Mouse (Mus musculus) gastrocnemius, adult 8-10 months (tissue): ENCODE data around the gene Inafm2. TPM values are rescaled to one million over a fixed set of nuclear protein-coding genes. Genes with fewer than 3 reads are reported as not detected.

Experiments used
- DNase-seq, 2 experiments: peaks; one replicate each; pipeline ENCODE4 v3.0.0; 2022; ENCODE audit warnings: low spot score in 2 of 2
- total RNA-seq, 4 experiments: library from RNA; stranded (reverse); gene quantifications; 2 replicates each; pipeline ENCODE4 v1.2.4; 2022

Gene Inafm2
- total RNA-seq, 4 experiments from 2014 or later = 5.0 to 7.2 (median 5.2) TPM

DNA sequence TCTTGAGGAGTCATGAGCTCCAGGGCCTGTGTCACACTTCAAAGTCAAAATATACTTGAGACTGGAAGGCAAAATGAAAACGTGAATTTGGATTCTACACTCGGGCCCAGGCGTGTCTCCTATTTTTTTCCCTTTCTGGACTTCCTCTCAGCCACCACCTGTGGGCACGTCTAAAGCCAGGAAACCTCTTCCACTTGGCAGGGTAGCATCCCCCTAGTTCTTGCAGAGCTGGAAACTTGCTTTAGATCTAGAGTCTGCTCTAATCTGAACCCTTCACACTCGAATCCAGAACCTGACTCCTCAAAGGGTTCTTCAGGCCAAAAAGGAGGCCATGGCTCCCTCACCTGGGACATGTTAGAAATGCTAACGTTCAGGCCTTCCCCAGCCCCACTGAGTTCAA is 9.8 kb downstream of the Inafm2 start:
- no peak for DNase-seq

DNA sequence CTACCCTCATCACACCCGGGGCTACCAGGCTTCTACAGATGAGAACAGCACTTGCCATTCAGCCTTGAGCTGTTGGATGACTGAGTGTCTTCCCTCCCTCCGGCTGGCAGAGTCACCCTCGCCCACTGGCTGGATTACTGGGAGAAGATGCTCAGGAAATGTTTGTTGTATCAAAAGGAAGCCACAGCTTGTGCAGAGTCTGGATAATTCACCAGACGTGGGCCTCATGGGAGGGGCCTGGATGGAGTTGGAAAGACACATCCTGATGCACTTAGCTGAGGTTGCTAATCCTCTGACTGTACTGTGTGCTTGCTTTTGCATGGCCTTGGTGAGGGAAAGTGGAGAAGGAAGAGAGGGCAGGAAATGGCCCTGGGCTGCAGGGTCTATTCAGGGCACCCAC is 10.5 kb downstream of the Inafm2 start:
- no peak for DNase-seq

DNA sequence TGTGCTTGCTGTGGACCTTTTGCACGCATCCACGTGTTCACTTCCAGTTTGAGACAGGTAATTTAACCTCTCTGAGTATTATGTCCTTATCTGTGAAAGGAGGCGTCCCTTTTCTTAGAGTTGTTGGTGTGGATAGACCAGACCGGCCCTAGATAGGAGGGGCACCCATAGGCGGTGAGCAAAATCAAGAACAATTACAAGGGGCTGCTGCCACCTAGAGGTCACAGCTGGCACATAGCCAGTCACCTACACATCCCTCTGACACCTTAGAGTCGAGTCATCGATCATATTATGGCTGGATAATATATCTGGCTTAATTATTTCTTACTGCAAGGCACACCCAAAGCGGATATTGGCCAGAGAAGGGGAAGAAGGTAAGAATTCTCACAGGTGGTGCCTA is 14.3 kb downstream of the Inafm2 start:
- no peak for DNase-seq

DNA sequence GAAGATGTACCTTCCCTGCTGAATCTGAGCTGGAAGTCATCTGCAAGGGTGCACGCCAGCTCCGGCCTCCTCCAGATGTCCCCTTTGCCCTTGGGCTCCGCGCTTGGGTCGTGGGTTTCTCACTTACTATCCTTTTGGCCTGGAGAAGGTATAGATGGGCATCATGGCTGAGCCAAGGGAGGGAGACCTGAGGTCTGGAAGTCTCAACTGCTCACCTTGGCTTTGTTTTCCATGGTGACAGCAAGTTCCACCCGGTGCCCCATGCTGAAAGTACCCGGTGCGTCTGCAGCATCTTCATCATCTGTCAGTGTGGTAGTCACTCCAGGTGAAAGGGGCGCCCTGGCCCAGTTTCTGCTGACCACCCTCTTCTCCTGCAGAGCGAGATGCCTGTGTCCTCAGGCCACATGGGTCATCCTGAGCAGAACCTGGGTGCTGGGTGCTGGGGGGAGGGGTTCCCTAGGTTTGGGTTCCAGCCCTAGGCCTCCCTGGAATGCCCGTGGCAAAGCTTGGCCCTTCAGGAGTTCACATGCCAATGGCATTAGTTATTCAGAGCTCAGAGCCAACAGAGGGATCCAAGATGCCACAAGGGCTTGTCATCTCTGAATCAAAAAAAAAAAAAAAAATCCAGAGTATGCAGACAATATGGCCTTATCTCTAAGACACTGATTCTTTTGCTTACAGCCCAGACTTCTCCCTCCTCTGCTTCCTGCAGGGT is 14.9 kb downstream of the Inafm2 start:
- DNase-seq = no peak

DNA sequence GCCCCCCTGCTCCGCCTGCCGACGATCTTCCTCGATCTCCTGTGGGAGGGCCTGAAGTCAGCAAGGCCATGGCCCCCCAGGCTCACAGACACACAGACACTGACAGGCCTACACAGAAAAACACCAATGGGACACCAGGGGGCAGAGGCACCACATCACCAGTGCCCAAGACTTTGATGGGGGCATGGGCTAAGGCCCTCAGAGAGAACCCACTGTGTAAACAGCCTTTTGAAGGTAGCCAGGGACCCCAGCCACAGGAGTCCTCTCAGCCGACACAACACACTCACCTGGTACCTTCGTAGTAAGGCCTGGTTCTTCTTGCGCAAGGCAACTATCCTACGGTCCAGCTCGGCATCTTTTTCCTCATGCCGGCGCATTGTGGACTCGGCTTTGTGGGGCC is 15.8 kb downstream of the Inafm2 start:
- no peak for DNase-seq

DNA sequence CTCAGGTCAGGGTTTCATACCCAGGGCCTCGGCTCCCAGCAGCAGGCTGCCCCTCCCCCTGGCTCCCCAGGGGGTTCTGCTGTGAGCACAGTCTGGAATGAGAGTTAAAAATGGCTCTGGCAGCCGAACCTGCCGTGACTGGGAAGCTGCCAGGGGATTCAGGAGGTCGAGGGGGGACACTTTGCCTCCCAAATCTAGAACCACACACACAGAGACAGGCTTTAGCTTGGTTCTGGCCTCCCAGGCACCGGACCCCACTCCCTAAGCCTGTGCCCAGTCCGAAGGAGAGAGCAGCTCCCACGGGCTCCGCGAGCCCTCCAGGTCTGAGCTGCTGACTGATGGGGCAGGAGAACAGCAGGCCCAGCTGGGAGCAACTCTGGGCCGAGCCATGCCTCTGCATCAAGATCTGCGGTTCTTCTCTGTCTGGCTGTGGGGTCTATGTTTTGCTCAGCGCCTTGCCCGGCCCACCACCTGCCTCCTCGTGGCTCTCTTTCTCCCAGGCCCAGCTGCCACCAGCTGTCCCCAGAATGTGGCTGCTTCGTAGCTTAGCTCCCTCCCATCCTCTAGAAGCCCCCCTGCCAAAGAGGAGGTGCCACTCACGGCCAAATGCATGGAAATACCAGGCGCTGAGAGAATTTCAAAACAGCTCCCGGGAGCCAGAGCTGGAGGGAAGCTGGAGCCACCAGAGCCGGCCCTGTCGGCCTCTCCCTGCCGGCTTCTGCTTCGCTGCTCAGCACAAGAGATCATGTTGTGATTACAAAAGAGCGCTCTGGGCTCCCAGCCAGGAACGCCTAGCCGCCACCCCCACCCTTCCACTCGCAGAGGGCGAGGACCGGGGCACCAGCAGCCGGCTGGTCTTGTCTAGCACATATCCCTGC is 16.6 kb downstream of the Inafm2 start, which contains the start of gene Ccdc9b:
Ccdc9b (minus strand) TSS at position 756 of the 878 bp plus-strand sequence.
- DNase-seq = peak; percentile 89 to 91

DNA sequence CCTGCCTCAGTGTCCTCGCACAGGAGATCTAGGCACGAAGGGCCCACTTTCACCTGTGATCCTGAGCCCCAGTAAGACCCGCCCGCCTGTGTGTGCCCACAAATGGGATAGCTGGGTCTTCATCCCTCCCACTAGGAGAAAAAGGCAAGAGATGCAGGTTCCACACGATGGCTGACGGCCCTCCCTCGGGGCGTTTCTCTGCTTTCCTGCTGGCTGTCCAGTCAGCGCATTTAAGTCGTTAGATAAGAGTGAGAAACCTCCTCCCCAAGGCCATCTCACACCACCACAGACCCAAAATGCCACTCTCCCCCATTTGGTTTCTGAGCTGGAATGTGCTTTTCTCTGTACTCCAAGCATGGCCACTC is 17.2 kb downstream of the Inafm2 start:
- no peak for DNase-seq

DNA sequence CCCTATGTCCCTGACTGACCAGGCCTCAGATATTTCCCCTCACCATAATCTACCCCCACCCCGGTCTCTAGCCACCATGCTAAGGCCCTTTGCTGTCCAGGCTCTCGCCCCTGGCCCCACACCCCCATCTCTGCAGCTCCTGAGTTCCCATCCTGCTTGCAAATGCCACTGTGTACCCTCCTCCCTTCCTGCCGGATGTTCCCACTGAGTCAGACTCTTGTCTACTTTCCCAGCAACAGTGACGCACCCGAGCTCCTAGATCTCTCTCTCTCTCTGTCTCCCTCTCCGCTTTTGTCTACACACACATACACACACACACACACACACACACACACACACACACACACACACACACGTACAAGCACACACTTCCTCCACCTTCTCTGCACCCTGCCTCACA is 17.9 kb downstream of the Inafm2 start:
- no peak for DNase-seq

DNA sequence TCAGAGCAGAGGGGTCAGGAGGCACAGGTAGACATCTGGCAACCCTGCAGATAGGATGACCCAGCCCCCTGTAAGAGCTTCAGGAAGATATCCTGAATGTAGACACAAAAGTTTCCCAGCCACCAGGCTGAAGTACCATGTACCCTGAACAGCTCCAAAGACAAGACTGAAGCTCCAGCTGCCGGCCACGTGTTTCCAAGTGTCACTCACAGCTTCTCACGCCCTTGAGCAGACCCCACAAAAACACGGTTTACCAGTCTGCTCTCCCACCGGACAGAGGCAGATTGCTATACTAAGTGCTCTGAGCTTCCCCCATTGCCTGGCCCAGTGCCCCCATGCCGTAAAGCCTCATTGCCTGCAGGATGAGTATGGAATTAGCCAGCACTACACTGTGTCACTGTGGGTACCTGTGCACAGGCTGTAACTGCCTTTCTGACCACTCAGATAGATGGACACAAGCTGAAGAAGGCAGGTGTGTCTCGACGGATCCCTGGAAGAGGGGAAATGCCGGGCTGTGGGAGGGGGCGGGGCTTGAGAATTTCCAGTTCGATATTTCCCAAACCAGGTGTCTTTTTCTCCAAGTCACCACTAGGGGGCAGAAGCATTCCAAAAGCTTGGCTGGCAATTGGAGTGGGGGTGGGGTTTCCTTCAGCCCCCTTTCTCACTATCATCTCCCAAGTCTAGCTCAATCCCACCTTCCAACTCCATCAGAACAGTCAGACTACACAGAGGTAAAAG is 18.7 kb downstream of the Inafm2 start:
- no peak for DNase-seq

DNA sequence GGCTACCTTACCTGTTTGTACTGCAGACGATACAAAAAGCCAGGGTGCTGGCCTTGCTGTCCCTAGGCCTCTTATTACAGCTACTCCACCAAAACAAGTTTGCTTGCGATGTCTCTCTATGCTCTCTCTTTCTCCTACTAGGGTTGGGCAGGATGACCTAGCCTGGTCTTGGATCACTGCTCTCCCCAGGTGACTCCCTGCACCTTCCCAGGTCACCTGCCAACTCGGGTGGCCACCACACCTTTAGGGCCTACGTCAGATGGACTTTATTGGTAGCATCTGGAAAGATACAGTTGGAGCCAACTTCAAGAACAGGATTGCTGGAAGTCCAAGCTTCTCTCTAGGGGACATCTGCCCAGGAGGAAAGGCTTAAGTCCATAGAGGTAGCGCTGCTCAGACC is 19.3 kb downstream of the Inafm2 start:
- DNase-seq = no peak

DNA sequence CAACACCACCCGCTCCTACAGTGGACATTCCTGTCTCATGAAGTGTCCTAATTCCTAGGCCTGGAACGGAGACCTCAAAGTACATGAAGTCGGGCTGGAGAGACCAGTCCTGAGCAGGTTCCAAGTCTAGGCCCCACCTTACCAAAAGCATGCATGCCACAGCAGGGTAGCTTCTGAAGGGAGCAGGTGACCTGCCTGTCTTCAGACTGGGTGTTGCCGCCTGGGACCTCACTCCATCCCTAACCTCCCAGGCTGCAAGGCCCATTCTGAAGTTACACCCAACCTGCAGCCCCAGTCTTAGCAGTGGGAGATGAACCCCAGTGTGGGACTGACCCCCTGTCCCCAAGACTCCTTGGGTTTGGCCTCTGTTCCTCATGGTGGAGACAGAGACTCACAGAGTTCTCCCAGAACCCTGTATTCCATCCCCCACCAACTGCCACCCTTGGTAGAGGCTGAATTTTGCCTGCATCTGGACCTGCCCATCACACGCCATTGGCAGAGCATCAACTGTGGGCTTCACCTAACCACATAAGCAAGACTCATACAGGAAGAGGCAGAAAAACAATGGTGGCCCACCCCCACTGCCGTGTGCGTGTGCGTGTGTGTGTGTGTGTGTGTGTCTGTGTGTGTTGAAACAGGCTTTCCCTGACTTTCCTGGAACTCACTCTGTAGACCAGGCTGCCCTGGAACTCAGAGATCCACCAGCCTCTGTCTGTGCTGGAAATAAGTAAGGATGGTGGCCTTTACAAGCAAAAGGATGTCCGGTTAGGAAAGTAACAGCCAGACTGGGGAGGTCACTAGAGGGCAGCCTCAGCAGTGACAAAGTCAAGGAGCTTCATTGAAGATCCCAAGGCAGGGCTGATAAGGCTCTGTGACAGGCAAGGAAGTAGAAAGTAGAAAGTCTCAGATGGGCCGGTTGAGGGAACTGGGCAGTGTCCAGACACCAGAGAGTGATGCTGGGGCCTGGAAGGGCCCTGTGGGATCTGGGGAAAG is 20.8 kb downstream of the Inafm2 start:
- DNase-seq = no peak

DNA sequence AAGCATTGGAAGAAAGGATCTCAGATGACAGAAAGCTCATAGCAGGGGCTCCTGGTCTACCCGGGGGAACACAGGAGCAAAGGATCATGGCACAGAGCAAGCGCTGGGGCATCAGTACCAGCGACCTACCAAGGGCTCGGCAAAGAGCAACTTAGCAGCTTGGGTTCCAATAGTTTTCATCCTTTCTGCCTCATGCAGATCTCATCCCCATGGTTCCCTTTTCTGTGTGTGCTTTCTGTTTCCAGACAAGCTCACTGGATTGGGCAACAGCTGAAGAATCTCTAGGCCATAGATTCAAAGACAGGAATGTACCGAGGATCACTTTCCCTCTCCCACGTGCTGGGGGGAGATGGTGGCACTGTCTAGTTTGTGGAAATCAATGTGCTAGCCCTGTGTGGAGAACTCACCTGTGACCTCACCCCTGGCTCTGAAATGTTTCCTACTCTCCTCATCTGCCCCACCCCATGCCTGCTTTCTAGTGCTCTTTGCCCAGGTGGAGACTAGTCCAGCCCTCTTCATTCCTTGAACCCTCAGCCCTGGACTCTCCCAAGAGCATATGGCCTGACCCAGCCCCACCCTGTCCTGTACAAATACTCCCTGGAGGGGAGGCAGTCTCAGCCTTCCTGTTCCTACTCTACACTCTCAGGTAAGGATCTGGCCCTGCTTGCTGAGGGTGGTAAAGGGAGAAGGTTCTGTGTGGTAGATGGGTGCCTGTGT is 26.8 kb downstream of the Inafm2 start, which contains the start of gene Phgr1:
Phgr1 (plus strand) TSS at position 612 of the 717 bp plus-strand sequence.
- no peak for DNase-seq

DNA sequence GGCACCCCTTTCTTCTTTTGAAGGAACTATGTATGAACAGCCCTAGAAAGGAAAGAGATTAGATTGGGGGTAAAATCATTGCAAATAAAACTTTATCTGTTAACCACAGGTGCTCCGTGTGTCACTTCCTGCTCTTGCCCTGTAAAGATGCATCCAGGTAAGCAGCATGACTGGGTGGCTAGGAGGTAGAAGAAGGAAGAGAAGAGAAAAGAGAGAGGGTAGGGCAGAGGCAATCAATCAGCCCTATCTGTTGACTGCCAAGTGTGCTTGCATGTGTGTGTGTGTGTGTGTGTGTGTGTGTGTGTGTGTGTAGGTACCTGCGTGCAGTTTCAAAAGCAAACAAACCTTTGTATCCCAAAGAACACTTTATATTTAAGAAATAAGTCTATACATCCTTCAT is 29.0 kb downstream of the Inafm2 start:
- DNase-seq = no peak

DNA sequence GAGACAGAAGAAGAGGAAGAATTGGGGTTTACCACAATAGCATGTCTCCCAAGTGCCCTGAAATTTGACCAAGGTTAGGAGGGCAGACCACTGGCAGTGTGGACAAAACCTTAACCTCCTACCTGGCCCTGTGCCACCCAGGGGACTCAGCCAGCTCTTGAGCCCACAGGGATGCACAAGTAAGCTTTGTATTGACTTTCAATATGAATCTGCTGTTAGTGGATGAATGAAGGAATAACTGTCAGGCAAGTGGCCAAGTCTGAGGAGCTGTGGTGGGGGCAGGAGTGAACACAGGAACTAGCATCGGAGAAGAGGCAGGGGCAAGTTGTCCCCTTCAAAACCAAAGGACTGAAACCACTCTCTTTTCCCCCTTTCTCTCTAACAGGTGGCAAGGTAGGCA is 29.8 kb downstream of the Inafm2 start:
- DNase-seq = no peak

DNA sequence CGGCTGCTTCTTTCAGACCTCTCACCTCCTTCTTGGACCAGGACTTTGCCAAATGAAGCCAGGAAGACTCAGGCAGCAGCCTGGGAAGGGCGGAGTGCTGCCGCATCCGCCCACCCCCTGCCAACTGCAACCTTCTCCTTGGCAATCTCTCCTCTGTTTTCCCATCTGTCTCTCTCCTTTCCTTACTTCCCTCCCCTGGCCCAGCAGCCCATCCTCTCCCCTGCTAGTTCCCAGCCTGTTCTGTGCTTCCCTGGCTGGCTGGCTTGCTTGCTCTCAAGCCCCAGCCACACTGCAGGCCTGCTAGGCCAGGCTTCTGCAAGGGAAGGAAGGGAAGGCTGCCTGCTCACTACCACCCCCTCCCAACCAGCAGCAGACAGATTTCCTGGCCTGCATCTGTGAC is 30.3 kb downstream of the Inafm2 start:
- DNase-seq = no peak

DNA sequence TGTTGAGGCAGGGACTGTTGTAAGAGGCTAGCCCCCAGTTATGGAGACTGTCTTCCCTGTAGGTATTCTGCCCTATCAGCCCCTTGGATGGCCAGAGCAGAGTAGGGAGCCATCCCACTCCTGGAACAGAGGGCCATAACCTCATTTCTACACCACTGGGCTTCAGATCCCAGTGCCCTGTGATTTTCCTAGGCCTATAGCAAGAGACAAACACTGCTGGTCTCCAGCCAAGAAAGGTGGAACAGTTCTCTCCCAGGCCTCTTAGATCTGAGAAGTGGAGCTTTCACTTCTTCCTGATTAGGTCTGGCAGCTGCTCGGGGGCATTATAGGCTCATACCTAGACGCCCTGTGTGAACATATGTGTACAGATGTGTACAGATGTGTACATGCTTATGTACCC is 30.7 kb downstream of the Inafm2 start:
- DNase-seq = no peak

DNA sequence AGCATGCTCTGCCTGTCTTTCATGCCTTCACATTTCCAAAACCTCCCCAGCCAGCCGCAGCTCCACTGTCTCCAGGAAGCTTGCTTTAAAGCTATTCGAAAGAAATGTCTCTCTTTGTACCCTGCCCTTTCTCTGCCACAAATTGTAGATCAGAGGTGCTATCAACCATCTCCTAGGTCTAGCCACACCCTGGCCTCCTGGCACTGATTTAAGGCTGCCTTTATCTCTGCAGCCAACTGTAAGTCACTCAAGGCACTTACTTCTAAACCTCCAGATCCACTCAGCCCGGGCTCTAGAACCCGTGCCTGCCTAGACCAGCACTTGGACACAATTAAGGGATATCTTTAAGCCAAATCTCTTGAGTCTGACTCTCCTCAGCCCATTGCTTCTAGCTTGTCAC is 32.9 kb downstream of the Inafm2 start:
- no peak for DNase-seq

DNA sequence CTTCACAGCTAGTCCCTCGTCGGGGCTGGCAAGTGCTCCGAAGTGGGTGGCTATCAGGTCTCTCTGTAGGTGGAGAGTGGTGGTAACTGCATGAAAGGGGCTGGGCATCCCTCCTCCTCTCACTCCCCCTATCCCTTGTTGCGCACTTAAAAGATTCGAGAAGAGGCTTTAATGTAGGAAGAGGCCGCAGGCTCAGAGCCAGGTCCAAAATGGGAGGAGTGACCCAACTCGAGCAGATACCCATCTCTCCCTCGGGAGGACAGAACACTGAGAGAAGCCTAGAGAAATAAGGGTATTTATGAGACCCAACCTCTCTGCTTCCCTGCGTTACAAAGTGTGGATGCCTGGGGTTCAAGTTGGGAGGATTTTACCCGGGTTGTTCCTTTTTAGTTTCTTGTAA is 33.5 kb downstream of the Inafm2 start:
- DNase-seq = no peak

DNA sequence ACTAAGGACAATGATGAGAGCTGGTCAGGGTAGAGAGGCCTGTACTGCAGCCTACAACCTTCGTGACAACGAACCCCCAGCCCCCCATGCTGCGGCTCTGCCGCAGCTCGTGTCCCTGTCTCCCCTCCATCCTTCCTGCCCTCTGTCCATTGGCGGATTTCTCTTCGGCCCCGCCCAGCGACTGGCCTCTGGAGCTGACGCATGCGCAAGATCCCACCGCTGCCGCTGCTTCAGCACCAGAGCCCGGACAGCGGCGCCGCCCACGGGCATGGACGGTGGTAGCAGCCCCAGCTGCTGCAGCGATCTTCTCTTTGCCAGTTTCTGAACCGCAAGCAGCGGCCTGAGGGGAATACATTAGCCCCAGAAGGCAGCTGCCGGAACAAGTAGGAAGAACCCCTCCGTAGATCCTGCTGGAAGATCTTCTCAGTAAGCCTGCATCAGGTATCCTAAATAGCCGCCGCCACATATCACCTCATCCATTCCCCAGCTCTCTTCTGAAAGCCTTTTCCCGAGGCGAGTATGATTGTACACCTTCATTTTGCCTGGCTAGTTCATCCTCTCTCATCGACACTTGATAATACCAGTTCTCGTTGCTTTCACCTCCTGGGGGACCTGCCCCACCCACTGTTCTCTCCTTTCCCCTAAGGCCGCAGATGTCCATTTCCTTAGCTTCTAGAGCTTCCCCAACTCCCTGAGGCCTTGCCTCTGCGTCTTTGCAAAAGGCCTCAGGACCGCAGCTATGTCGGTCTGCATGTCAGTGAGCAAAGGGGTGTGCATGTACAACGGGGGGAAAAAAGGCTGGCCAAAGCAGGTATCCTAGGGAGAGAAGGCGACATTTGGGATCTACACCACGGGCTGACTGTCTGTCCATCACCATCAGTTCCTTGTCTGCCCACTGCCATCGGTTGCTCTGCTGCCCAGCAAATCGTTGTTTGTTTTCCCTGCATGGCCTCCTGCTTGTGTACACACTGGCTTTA is 34.2 kb downstream of the Inafm2 start, which contains the start of gene Disp2:
Disp2 (plus strand) TSS at position 216 of the 977 bp plus-strand sequence.
- peak; percentile 85 to 89 for DNase-seq
